Mouse (Mus musculus) spleen, postnatal 14 days (tissue): Measurements from ENCODE around the gene Sh3bp5l.

Source experiments
- DNase-seq, 2 experiments: peaks; one replicate each; pipeline ENCODE4 v3.0.0; 2021 to 2022; ENCODE audit warnings: low spot score in 2 of 2

Gene Sh3bp5l

GRCm38 (mm10) chr11:58378763-58379278, 48.3 kb downstream of the Sh3bp5l start, which contains the start of gene Lypd8:
Gene Lypd8, plus strand, starts transcription at chr11:58379043.
- no peak for DNase-seq

- DNase-seq = no peak
Observed at GRCm38 (mm10) chr11:58379516-58379915, 49.0 kb downstream of the Sh3bp5l start.

- DNase-seq = no peak
Observed at GRCm38 (mm10) chr11:58382471-58382870, 51.9 kb downstream of the Sh3bp5l start.
